Mouse (Mus musculus): ENCODE measurements around the gene P3h3. TPM values are rescaled to one million over a fixed set of nuclear protein-coding genes. Genes with fewer than 3 reads are reported as not detected.
"Not testable (repeated sequence)": the region's sequence is repeated elsewhere in the genome, so short reads cannot be mapped to it uniquely, and the experiment has no call there.

Gene P3h3
- total RNA-seq (2017): 8.3 and 8.7 TPM in 2 replicates

- ATAC-seq (replicated peaks; ENCODE audit: low read depth, poor library complexity, severe bottlenecking): peak; percentile 82
These were observed at the start of gene P3h3 for GRCm38 (mm10) chr6:124856916-124857839. Gene P3h3, minus strand, starts transcription at chr6:124857752.

GRCm38 (mm10) chr6:124904991-124905860 lies 47.7 kb upstream of the P3h3 start:
- no peak for ATAC-seq (replicated peaks; ENCODE audit: low read depth, poor library complexity, severe bottlenecking)

GRCm38 (mm10) chr6:124904161-124904981 lies 46.8 kb upstream of the P3h3 start:
- ATAC-seq (replicated peaks; ENCODE audit: low read depth, poor library complexity, severe bottlenecking): peak; percentile 65

- ATAC-seq (replicated peaks; ENCODE audit: low read depth, poor library complexity, severe bottlenecking): peak; percentile 83
These were observed 46.1 kb upstream of the P3h3 start for GRCm38 (mm10) chr6:124903580-124904151.

- no peak for ATAC-seq (replicated peaks; ENCODE audit: low read depth, poor library complexity, severe bottlenecking)
These were observed 44.3 kb upstream of the P3h3 start for GRCm38 (mm10) chr6:124901851-124902250.

- peak; percentile 60 for ATAC-seq (replicated peaks; ENCODE audit: low read depth, poor library complexity, severe bottlenecking)
These were observed 43.4 kb upstream of the P3h3 start for GRCm38 (mm10) chr6:124900801-124901480.

GRCm38 (mm10) chr6:124900056-124900800 lies 42.7 kb upstream of the P3h3 start:
- ATAC-seq (replicated peaks; ENCODE audit: low read depth, poor library complexity, severe bottlenecking): no peak

GRCm38 (mm10) chr6:124898359-124898758 lies 40.8 kb upstream of the P3h3 start:
- peak; percentile 57 for ATAC-seq (replicated peaks; ENCODE audit: low read depth, poor library complexity, severe bottlenecking)

GRCm38 (mm10) chr6:124894113-124894512 lies 36.6 kb upstream of the P3h3 start:
- ATAC-seq (replicated peaks; ENCODE audit: low read depth, poor library complexity, severe bottlenecking): not testable (repeated sequence)

GRCm38 (mm10) chr6:124890997-124891396 lies 33.4 kb upstream of the P3h3 start:
- 0 out of 2 replicates have a peak, but pooled peaks have one; percentile 15 for ATAC-seq (replicated peaks; ENCODE audit: low read depth, poor library complexity, severe bottlenecking)

- no peak for ATAC-seq (replicated peaks; ENCODE audit: low read depth, poor library complexity, severe bottlenecking)
These were observed 31.1 kb upstream of the P3h3 start for GRCm38 (mm10) chr6:124888555-124889125.

GRCm38 (mm10) chr6:124887986-124888385 lies 30.4 kb upstream of the P3h3 start, which contains the start of gene Cd4:
Gene Cd4, minus strand, starts transcription at chr6:124888221.
- no peak for ATAC-seq (replicated peaks; ENCODE audit: low read depth, poor library complexity, severe bottlenecking)

- ATAC-seq (replicated peaks; ENCODE audit: low read depth, poor library complexity, severe bottlenecking): no peak
These were observed 28.4 kb upstream of the P3h3 start for GRCm38 (mm10) chr6:124885956-124886381.

GRCm38 (mm10) chr6:124884714-124885500 lies 27.4 kb upstream of the P3h3 start:
- no peak for ATAC-seq (replicated peaks; ENCODE audit: low read depth, poor library complexity, severe bottlenecking)

- no peak for ATAC-seq (replicated peaks; ENCODE audit: low read depth, poor library complexity, severe bottlenecking)
These were observed 25.8 kb upstream of the P3h3 start for GRCm38 (mm10) chr6:124883351-124883750.

- no peak for ATAC-seq (replicated peaks; ENCODE audit: low read depth, poor library complexity, severe bottlenecking)
These were observed 24.3 kb upstream of the P3h3 start for GRCm38 (mm10) chr6:124881821-124882220.

GRCm38 (mm10) chr6:124879390-124879789 lies 21.8 kb upstream of the P3h3 start:
- ATAC-seq (replicated peaks; ENCODE audit: low read depth, poor library complexity, severe bottlenecking): no peak
